Mouse (Mus musculus) forebrain, postnatal 0 days (tissue): ENCODE data around the gene Naa38. TPM values are rescaled to one million over a fixed set of nuclear protein-coding genes. Genes with fewer than 3 reads are reported as not detected.
A peak's percentile ranks its signal among the peaks of the same experiment; 100 is the strongest.

Experiments
- ATAC-seq: fragments of 200-750 bp; cut with Nextera tagmentation; 2 replicates; pipeline ENCODE4 v1.8.0; 2017; ENCODE audit warnings: mild to moderate bottlenecking, moderate library complexity
- DNase-seq: peaks from one replicate; pipeline ENCODE4 v3.0.0-alpha.2; 2015
- H3K27ac ChIP-seq: fragments of 300-500 bp; sonication (generic); 2 replicates; pipeline ENCODE4 v1.5.1; 2014; ENCODE audit warnings: low read depth, mild to moderate bottlenecking, antibody characterized with exemption, low read length, moderate library complexity, mixed read lengths
- H3K27me3 ChIP-seq: fragments of 300-500 bp; sonication (generic); 2 replicates; pipeline ENCODE4 v1.6.1; 2014; ENCODE audit warnings: mild to moderate bottlenecking, low read length, mixed read lengths; ENCODE audit not compliant: insufficient read depth
- H3K36me3 ChIP-seq: fragments of 300-500 bp; sonication (generic); 2 replicates; pipeline ENCODE4 v1.6.1; 2014; ENCODE audit warnings: mild to moderate bottlenecking, moderate library complexity; ENCODE audit not compliant: insufficient read depth
- H3K4me1 ChIP-seq: fragments of 300-500 bp; sonication (generic); 2 replicates; pipeline ENCODE4 v1.6.1; 2014; ENCODE audit warnings: antibody characterized with exemption; ENCODE audit not compliant: insufficient read depth
- H3K4me2 ChIP-seq: fragments of 300-500 bp; sonication (generic); 2 replicates; pipeline ENCODE4 v1.6.1; 2014; ENCODE audit warnings: low read depth, mild to moderate bottlenecking, moderate library complexity
- H3K4me3 ChIP-seq: fragments of 300-500 bp; sonication (generic); 2 replicates; pipeline ENCODE4 v1.5.1; 2014; ENCODE audit warnings: low read depth, low read length, mixed read lengths
- H3K9ac ChIP-seq: fragments of 300-500 bp; sonication (generic); 2 replicates; pipeline ENCODE4 v1.6.1; 2014; ENCODE audit warnings: mild to moderate bottlenecking
- H3K9me3 ChIP-seq: fragments of 300-500 bp; sonication (generic); 2 replicates; pipeline ENCODE4 v1.6.1; 2016; ENCODE audit warnings: low read length
- CTCF ChIP-seq: sonication (generic); IDR thresholded peaks from 2 replicates; pipeline ENCODE4 v1.5.1; 2016; ENCODE audit warnings: antibody characterized with exemption, control low read depth, low read depth
- WGBS: fragments of 180-500 bp; shearing (Covaris S2); extraction: QIAGEN DNeasy Blood & Tissue Kit; methylation state at CpG from one replicate; pipeline ENCODE4 v1.1.7; 2014; 5-methylcytosine and 5-hydroxymethylcytosine counted together
- polyA plus RNA-seq: library from polyadenylated mRNA; unstranded; fragments of >200 nt; fragmentation: Nextera tagmentation; extraction: Ambion mirVana; gene quantifications from 2 replicates; pipeline ENCODE4 v1.2.1, GENCODE M21; 2015
- total RNA-seq: library from RNA; depleted of rRNA; stranded (reverse); fragments of >200 nt; gene quantifications from 2 replicates; pipeline ENCODE4 v1.2.3, GENCODE M21; 2014

The Naa38 gene
- total and polyA plus RNA-seq, 2 experiments from 2014 or later = 47.7 to 125 TPM

DNA sequence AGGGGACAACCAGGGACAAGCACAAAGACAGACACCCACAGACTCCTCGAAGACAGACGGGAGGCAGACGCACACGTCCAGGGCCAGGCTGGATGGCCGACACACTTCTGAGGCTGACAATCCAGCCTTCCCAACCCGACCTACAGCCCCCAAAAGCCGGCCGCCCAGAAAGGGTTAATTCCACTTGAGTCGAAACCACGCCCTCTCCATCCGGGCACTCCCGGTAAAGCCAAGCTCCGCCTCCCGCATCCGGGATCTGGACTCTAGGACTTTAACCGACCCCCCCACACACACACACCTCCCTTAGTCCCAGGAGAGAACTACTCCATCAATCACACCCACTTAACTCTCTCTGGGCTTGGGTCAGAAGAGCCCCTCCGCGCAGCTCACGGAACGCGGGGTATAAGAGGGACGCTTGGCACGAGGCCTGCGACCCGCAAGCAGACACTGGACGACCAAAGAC is 15.8 kb downstream of the Naa38 start:
- 0% methylated on average over 26 of the region's 26 CpGs for WGBS
- H3K27ac ChIP-seq = peak overlapping the region; percentile 99
- peaks cover 31% of the 10 kb centered on the region for H3K4me1 ChIP-seq
- H3K4me2 ChIP-seq = peak overlapping the region; percentile 98
- H3K9ac ChIP-seq = peak overlapping the region; percentile 85
- peak overlapping the region; percentile 71 for H3K4me3 ChIP-seq
- H3K9me3 ChIP-seq = no peaks in the 10 kb centered on the region
- DNase-seq (peak; percentile 96), ATAC-seq (peak; percentile 52)
- H3K27me3 ChIP-seq = no peaks in the 10 kb centered on the region
- peaks cover 29% of the 10 kb centered on the region for H3K36me3 ChIP-seq
- no peak for TF ChIP-seq CTCF

DNA sequence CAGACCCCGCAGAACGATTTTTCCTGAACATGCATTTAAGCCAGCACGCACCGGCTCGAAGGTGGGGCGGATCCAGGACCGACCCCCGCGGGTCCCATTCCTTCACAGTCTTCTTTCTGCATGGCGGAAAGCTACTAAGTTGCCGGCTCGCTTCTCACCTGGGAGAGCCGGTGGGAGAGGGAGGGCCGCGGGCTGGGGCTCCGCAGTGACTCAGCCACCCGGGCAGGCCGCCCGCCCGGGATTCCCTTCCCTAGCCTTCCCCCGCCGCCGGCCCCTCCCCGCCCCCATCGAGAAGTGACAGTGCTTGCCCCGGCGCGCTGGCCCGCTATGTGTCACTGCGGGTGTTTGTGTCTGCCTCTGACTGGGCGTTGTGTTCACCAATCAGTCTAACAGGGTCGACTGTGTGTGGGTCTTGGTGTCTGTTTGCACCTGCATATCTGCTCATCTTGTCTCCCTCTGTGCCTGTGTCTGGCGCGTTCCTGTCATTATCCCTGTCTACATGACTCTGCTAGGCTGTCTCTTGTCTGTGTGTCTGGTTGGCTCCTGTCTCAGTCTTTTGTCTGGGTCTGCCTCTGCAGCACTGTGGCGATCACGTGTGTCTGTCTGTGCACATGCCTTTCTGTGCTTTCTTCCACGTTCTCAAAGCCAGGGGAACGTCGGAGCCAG is 16.4 kb downstream of the Naa38 start:
- peaks cover 31% of the 10 kb centered on the region for H3K4me1 ChIP-seq
- no peaks in the 10 kb centered on the region for H3K27me3 ChIP-seq
- H3K36me3 ChIP-seq = peaks cover 24% of the 10 kb centered on the region
- peak overlapping the region; percentile 98 for H3K4me2 ChIP-seq
- peak overlapping the region; percentile 99 for H3K27ac ChIP-seq
- 0% methylated on average over 38 of the region's 39 CpGs for WGBS
- TF ChIP-seq CTCF = no peak
- H3K9ac ChIP-seq = peak overlapping the region; percentile 85
- no peaks in the 10 kb centered on the region for H3K9me3 ChIP-seq
- peak overlapping the region; percentile 71 for H3K4me3 ChIP-seq
- DNase-seq (peak; percentile 63), ATAC-seq (no peak)

DNA sequence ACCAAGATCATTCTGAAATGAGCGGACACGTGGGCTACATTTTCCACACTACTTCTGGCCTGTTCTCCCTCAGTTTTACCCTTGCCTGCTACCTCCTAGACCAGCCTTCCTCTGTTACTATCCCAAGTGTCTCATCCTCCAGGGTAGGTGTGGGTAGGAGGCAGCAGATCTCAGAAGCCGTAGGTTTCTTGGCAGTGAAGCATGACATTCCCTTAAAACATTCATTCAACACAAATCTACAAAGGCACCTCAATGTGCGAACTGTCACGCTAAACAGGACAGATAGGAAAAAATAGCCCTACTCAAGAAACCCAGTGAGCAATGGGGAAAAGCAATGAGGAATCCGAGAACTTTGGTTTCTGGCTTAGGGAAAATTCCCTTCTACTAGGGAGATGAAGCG is 17.3 kb downstream of the Naa38 start:
- peak overlapping the region; percentile 98 for H3K4me2 ChIP-seq
- peak overlapping the region; percentile 71 for H3K4me3 ChIP-seq
- no peak for DNase-seq
- peak overlapping the region; percentile 99 for H3K27ac ChIP-seq
- H3K9ac ChIP-seq = peak overlapping the region; percentile 85
- peaks cover 16% of the 10 kb centered on the region for H3K36me3 ChIP-seq
- H3K27me3 ChIP-seq = no peaks in the 10 kb centered on the region
- H3K9me3 ChIP-seq = no peaks in the 10 kb centered on the region
- ATAC-seq = no peak
- 51% methylated on average over 7 of the region's 7 CpGs for WGBS
- TF ChIP-seq CTCF = no peak
- peaks cover 39% of the 10 kb centered on the region for H3K4me1 ChIP-seq

DNA sequence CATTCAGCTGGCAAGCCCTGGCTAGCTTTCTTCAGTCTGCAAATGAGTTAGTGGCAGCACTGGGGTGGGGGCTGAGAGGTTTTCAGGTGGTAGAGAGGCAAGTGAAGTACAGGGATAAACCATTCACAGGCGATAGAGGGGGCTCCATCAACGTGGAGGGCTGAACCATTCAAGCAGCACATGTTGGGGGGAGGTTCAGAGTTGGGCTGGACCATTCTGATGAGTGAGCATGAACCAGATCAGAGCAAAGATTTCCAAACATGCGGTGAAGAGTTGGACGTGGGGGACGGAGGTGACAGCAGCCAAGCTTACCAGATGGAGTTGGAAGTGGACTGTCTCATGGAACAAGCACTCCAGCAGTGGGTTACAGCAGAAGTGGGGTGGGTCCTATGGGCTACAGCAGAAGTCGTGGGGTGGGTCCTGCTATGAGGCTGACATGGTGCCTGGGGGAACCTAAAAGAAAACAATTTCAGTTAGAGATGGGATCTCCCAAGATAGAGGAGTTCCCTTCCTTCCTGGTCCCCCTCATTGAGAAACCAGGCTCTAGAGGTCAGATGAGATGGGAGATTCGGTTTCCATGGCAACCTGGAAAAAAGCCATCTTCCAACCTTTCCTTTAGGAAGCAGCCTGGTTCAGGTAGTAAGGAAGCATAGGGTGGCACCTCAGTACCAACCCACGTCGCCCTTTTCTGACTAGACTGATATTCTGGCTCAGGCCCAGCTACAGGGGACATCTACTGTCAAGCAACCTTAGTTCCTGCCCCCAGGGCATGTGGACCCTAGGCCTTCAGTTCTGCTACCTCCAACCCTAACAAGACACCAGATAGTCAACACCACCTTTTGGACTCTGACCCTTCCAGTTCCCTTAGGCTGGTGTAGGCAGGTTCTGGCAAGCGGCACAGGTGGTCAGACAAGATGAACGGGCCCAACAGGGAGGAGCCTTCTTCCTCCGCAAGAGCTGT is 18.2 kb downstream of the Naa38 start, which contains the start of gene Kdm6b:
Kdm6b (minus strand) TSS at position 455 of the 961 bp plus-strand sequence.
- peak; percentile 88 for DNase-seq
- TF ChIP-seq CTCF = peak; percentile 40
- Histone ChIP-seq H3K4me1 (peaks cover 39% of the 10 kb centered on the region), H3K9ac (peak within 1 kb of the TSS; percentile 85), H3K36me3 (peaks cover 11% of the 10 kb centered on the region), H3K4me2 (peak within 1 kb of the TSS; percentile 98), H3K27ac (peak within 1 kb of the TSS; percentile 99), H3K4me3 (peak within 1 kb of the TSS; percentile 71), H3K27me3 (no peaks in the 10 kb centered on the region), H3K9me3 (no peaks in the 10 kb centered on the region)
- WGBS = 23% methylated on average over 12 of the region's 12 CpGs
- no peak for ATAC-seq

DNA sequence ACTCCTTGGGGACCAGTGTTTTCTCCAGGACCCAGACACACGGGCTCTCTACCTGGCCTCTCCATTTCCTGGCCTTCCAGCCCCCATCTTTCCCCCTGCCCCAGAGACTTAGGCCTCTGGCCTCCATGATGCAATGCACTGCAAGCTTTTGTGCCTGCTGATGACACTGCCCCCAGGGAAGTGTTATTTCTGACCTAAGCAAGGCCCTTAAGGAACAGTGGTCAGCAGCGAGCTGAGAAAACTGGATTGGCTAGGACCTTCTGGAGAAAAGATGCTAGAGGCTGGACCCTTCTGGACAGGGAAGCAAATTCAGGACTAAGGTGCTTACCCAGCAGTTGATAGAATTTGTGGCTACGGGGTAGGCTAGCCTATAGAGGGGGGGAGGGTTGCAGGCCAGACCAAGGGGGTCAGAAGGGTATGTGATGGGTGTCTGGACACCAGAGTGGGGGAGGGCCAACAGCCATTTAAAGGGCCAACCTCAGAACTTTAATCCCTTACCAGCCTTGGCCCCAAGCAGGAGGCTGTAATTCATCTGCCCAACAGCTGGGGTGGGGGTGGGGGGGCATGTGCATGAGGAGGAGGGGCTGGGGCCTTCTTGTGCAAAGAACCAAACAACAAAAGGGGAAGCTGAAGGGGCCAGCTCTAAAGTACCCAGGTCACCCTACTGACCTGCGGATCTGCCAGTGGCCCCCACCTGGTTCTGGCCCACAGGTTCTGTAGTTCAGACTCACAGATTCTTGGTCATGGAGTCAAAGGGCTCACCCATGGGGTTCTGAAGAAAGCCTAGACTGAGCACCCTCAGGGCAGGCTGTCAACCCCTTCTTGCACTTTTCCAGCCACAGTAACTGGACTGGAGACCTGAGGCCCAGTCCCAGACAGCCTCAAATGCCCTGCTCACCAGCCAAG is 19.4 kb downstream of the Naa38 start:
- Histone ChIP-seq H3K4me3 (peak overlapping the region; percentile 71), H3K27ac (peak overlapping the region; percentile 99), H3K27me3 (no peaks in the 10 kb centered on the region), H3K4me1 (peaks cover 45% of the 10 kb centered on the region), H3K9ac (peak overlapping the region; percentile 85), H3K36me3 (peaks cover 11% of the 10 kb centered on the region), H3K9me3 (no peaks in the 10 kb centered on the region), H3K4me2 (peak overlapping the region; percentile 98)
- no peak for DNase-seq
- no peak for ATAC-seq
- WGBS = 8% methylated on average over 4 of the region's 4 CpGs
- TF ChIP-seq CTCF = no peak

DNA sequence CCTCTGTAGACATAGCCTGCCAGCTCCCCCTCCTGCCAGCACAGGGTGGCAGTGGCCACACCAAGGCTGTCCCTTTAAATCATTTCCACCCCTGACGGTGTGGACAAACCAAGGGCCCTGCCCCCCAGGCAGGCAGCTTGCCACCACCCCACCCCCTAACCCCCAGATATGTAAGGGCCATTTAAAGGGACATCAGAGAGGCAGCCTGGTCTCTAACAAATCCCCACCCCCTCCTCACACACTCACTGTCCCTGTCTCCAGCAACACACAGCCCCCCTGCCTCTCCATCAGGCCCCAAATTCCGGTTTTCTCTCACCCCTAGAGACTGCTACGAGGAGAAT is 20.0 kb downstream of the Naa38 start:
- Histone ChIP-seq H3K9me3 (no peaks in the 10 kb centered on the region), H3K9ac (peak overlapping the region; percentile 85), H3K4me3 (peak overlapping the region; percentile 71), H3K27me3 (peaks cover 4% of the 10 kb centered on the region; the same call in 1 of the 2 replicates), H3K27ac (peak overlapping the region; percentile 99), H3K4me1 (peaks cover 48% of the 10 kb centered on the region), H3K36me3 (peaks cover 11% of the 10 kb centered on the region), H3K4me2 (peak overlapping the region; percentile 98)
- DNase-seq = peak; percentile 68
- TF ChIP-seq CTCF = peak; percentile 22
- WGBS = 4% methylated on average over 3 of the region's 3 CpGs
- ATAC-seq = peak; percentile 4; the same call in 1 of the 2 replicates
